Mouse (Mus musculus) embryonic facial prominence, embryonic 10.5 days (tissue): ENCODE measurements at regions not wholly inside any gene's neighbourhood (a gene's known extent, or its start where the extent isn't known, plus 50 kb on each side); places are given as distances from the start of the nearest gene placed in this dataset.
A peak's percentile ranks its signal among the peaks of the same experiment; 100 is the strongest.

Experiments used
- DNase-seq: peaks from one replicate; pipeline ENCODE4 v3.0.0-alpha.2; 2017; ENCODE audit warnings: low spot score
- H3K27ac ChIP-seq: fragments of 300-500 bp; sonication (generic); replicated peaks from 2 replicates; pipeline ENCODE4 v1.5.1; 2016; ENCODE audit warnings: mild to moderate bottlenecking
- H3K27me3 ChIP-seq: fragments of 300-500 bp; sonication (generic); replicated peaks from 2 replicates; pipeline ENCODE4 v1.6.1; 2016; ENCODE audit warnings: low read depth, mild to moderate bottlenecking; ENCODE audit not compliant: poor library complexity, severe bottlenecking
- H3K36me3 ChIP-seq: fragments of 300-500 bp; sonication (generic); replicated peaks from 2 replicates; pipeline ENCODE4 v1.6.1; 2016; ENCODE audit warnings: mild to moderate bottlenecking, moderate library complexity
- H3K4me1 ChIP-seq: fragments of 300-500 bp; sonication (generic); 2 replicates; pipeline ENCODE4 v1.6.1; 2016
- H3K4me3 ChIP-seq: fragments of 300-500 bp; sonication (generic); 2 replicates; pipeline ENCODE4 v1.5.1; 2016; ENCODE audit warnings: mild to moderate bottlenecking, moderate library complexity
- H3K9me3 ChIP-seq: fragments of 300-500 bp; sonication (generic); 2 replicates; pipeline ENCODE4 v1.6.1; 2016; ENCODE audit warnings: mild to moderate bottlenecking
- WGBS: fragments of 180-500 bp; shearing (Covaris S2); methylation state at CpG from one replicate; pipeline ENCODE4 v1.1.7; 2016; 5-methylcytosine and 5-hydroxymethylcytosine counted together

- Histone ChIP-seq H3K4me1 (no peaks in the 10 kb centered on the region), H3K4me3 (no peak overlapping the region), H3K9me3 (no peaks in the 10 kb centered on the region), H3K27me3 (no peaks in the 10 kb centered on the region), H3K27ac (no peak overlapping the region), H3K36me3 (no peaks in the 10 kb centered on the region)
- WGBS = 79% methylated on average over 4 of the region's 4 CpGs
- no peak for DNase-seq
Observed at GRCm38 (mm10) chr4:7423204-7423603, 815.6 kb downstream of the Car8 start.

GRCm38 (mm10) chr4:7422787-7423186, 816.1 kb downstream of the Car8 start:
- Histone ChIP-seq H3K36me3 (no peaks in the 10 kb centered on the region), H3K4me3 (no peak overlapping the region), H3K9me3 (no peaks in the 10 kb centered on the region), H3K27me3 (no peaks in the 10 kb centered on the region), H3K4me1 (no peaks in the 10 kb centered on the region), H3K27ac (no peak overlapping the region)
- WGBS = 90% methylated on average over 3 of the region's 3 CpGs
- no peak for DNase-seq

DNA sequence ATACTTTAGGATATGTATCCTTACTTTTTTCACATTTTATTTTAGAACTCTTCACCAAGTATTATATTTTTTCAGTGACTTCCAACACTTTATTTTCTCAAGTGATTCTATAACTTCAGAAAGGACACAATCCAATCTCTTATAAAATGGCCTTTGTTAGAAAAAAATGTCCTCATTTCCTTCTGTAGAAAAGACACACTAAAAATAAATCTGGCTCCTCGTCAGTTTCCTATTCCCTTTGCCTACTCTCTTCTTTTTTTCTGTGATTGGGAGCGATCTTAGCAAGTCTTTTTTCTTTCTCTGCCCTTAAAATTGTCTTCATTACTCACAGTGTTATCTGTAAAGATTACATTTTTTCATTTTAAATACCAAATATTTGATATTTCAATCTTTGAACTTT, 824.5 kb downstream of the Car8 start:
- 77% methylated on average over 2 of the region's 2 CpGs for WGBS
- DNase-seq = no peak
- Histone ChIP-seq H3K27ac (no peak overlapping the region), H3K9me3 (no peaks in the 10 kb centered on the region), H3K4me3 (no peak overlapping the region), H3K4me1 (no peaks in the 10 kb centered on the region), H3K27me3 (no peaks in the 10 kb centered on the region), H3K36me3 (no peaks in the 10 kb centered on the region)

GRCm38 (mm10) chr4:7392696-7393095, 846.1 kb downstream of the Car8 start:
- no peak for DNase-seq
- Histone ChIP-seq H3K36me3 (no peaks in the 10 kb centered on the region), H3K27ac (no peak overlapping the region), H3K4me3 (no peak overlapping the region), H3K9me3 (no peaks in the 10 kb centered on the region), H3K27me3 (no peaks in the 10 kb centered on the region), H3K4me1 (no peaks in the 10 kb centered on the region)
- WGBS = 58% methylated on average over 1 of the region's 1 CpGs

DNA sequence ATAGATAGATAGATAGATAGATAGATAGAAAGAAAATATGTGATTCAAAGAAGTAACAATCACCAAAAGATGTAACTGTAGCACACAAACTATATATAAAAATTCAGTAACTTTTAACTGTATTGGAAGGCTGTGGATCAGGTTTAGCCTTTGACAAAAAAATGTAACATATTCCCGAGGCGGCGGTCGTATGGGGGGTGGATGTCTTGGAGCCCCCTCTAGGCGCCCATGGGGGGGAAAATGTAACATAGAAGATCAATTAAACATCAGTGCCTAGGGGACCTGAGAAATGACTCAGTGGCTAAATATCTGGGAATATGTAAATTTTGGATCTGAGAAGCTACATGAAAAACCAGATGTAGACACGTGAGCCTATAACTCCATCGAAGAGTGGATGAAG, 847.2 kb downstream of the Car8 start:
- H3K27ac ChIP-seq = no peak overlapping the region
- WGBS = 90% methylated on average over 7 of the region's 7 CpGs
- no peaks in the 10 kb centered on the region for H3K9me3 ChIP-seq
- no peaks in the 10 kb centered on the region for H3K27me3 ChIP-seq
- no peaks in the 10 kb centered on the region for H3K4me1 ChIP-seq
- H3K36me3 ChIP-seq = no peaks in the 10 kb centered on the region
- H3K4me3 ChIP-seq = no peak overlapping the region
- DNase-seq = peak; percentile 70

DNA sequence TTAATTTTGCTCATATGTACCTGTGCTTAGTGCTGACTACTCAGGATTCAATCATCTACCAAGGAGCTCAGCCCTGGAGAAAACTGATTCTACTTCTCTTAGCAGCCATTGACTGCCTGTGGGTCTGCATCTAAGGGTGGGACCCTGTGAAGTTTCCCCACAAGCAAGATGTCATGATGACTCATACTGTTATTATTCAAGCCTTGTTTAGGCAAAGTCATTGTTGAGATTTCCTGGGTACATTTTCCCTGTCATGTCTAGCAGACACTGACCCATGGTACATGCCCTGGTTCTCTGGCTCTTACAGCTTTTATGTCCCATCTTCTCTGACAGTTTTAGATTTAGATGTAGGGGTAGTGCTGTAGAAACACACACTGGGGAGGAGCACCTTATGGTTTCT, 853.8 kb downstream of the Car8 start:
- Histone ChIP-seq H3K4me3 (no peak overlapping the region), H3K4me1 (no peaks in the 10 kb centered on the region), H3K27ac (no peak overlapping the region), H3K36me3 (no peaks in the 10 kb centered on the region), H3K9me3 (no peaks in the 10 kb centered on the region), H3K27me3 (no peaks in the 10 kb centered on the region)
- no peak for DNase-seq

- 76% methylated on average over 2 of the region's 2 CpGs for WGBS
- H3K36me3 ChIP-seq = no peaks in the 10 kb centered on the region
- H3K4me1 ChIP-seq = no peaks in the 10 kb centered on the region
- no peak overlapping the region for H3K27ac ChIP-seq
- H3K27me3 ChIP-seq = no peaks in the 10 kb centered on the region
- H3K4me3 ChIP-seq = no peak overlapping the region
- DNase-seq = no peak
- H3K9me3 ChIP-seq = no peaks in the 10 kb centered on the region
Observed at GRCm38 (mm10) chr4:7379996-7380395, 858.8 kb downstream of the Car8 start.

DNA sequence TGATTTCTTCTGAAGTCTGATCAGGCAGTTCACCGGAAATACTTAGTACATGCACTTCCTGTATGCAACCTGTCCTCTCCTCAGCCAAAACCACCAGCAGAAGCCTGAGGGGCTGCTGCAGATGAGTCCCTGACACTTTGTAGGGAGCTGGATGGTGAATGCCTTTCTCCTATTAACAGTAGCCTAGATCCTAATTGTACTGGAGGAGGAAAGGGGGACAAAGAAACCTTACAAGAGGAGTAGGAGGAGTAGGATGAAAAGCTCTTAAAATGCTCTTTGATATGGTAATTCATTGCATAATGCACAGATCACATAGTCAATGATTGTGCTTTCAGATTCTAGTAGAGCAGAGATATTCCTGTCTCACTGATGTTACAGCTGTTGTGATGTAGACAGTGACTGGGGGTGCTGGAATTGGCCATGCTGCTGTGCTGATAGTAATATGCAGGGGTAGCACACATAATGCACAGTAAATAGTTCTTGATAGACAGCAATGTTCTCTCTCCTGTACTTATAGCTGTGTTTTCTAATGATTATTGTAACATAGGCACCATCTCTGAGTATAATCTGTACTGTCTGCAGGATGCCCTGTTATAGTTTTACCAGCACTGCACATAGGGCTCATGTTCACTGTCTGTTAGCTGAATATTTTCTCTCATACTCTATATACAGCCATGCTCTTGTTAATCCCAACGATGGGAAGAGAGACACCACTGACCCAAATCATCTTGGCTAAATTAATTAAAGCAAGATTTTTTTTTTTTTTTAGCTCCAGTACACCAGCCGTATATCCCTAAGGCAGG, 874.4 kb downstream of the Car8 start:
- H3K9me3 ChIP-seq = no peaks in the 10 kb centered on the region
- H3K27me3 ChIP-seq = no peaks in the 10 kb centered on the region
- 82% methylated on average over 3 of the region's 3 CpGs for WGBS
- DNase-seq = no peak
- H3K4me1 ChIP-seq = no peaks in the 10 kb centered on the region
- H3K4me3 ChIP-seq = no peak overlapping the region
- H3K27ac ChIP-seq = no peak overlapping the region
- H3K36me3 ChIP-seq = no peaks in the 10 kb centered on the region

GRCm38 (mm10) chr4:7363508-7363907, 875.3 kb downstream of the Car8 start:
- Histone ChIP-seq H3K27me3 (no peaks in the 10 kb centered on the region), H3K9me3 (no peaks in the 10 kb centered on the region)

DNA sequence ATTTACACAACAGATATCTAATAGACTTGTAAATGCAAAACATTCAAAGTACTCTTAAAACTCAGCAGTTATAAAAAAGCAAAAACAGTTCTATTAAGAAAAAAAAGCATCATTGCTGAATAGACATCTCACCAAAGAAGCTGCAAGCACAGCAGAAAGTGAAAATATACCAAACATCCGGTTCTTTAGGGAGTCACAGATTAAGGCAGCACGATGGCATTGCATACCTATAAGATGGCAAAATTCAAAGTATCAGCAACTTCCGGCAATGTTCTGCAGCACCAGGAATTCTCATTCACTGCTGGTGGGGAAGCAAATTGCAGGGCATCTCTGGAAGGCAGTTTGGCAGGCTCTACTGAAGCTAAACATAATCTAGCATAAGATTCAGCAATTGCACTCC, 882.6 kb downstream of the Car8 start:
- DNase-seq = no peak
- Histone ChIP-seq H3K4me1 (no peaks in the 10 kb centered on the region), H3K27me3 (no peaks in the 10 kb centered on the region), H3K4me3 (no peak overlapping the region), H3K36me3 (no peaks in the 10 kb centered on the region), H3K9me3 (no peaks in the 10 kb centered on the region), H3K27ac (no peak overlapping the region)
- WGBS = 90% methylated on average over 3 of the region's 3 CpGs

More at GRCm38 (mm10) chr4:7363508-7363907, 875.3 kb downstream of the Car8 start:
- 93% methylated on average over 2 of the region's 2 CpGs for WGBS
- H3K36me3 ChIP-seq = no peaks in the 10 kb centered on the region
- no peak for DNase-seq
- no peak overlapping the region for H3K4me3 ChIP-seq
- H3K27ac ChIP-seq = no peak overlapping the region
- H3K4me1 ChIP-seq = no peaks in the 10 kb centered on the region

DNA sequence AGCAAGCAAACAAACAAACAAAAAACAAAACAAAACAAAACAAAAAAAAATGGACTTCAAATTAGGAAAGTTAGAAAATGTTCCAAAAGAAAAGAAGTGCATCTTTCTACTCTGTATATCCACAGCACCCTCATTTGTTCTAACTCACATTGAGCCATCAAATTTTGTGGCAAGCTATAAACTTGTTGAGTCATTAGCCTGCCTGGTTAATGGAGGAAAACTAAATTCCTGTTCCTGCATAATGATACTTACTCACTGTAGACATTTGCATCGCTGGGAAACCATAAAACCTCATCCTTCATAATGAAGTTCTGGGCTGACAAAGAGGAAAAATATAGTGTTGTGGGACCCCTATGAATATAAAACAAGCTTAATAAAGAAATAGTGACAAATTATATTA, 891.5 kb downstream of the Car8 start:
- Histone ChIP-seq H3K36me3 (no peaks in the 10 kb centered on the region), H3K4me3 (no peak overlapping the region), H3K27me3 (no peaks in the 10 kb centered on the region), H3K4me1 (no peaks in the 10 kb centered on the region), H3K27ac (no peak overlapping the region), H3K9me3 (no peaks in the 10 kb centered on the region)
- DNase-seq = no peak
- 86% methylated on average over 1 of the region's 1 CpGs for WGBS

DNA sequence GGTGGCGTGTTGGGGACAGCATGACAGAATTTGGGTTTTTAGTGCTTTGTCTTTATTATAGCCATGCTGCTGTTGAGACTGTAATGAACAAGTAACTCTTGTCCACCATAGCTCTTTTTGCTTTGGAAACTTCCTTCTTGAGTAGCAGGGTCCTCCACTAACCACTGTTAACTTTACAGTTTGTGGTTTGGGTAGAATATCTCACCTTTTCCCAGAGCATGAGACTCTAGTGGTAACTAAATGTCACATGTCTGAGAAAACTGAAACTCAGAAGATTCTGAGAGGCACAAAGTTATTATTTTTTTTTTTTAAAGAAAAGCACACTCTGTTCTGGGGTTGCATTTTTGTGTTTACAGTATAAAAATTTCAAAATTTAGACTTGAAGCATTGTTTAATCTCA, 897.7 kb downstream of the Car8 start:
- no peak for DNase-seq
- peaks cover 6% of the 10 kb centered on the region for H3K4me1 ChIP-seq
- H3K27me3 ChIP-seq = no peaks in the 10 kb centered on the region
- no peak overlapping the region for H3K4me3 ChIP-seq
- no peak overlapping the region for H3K27ac ChIP-seq
- 91% methylated on average over 1 of the region's 1 CpGs for WGBS
- no peaks in the 10 kb centered on the region for H3K9me3 ChIP-seq
- H3K36me3 ChIP-seq = no peaks in the 10 kb centered on the region

DNA sequence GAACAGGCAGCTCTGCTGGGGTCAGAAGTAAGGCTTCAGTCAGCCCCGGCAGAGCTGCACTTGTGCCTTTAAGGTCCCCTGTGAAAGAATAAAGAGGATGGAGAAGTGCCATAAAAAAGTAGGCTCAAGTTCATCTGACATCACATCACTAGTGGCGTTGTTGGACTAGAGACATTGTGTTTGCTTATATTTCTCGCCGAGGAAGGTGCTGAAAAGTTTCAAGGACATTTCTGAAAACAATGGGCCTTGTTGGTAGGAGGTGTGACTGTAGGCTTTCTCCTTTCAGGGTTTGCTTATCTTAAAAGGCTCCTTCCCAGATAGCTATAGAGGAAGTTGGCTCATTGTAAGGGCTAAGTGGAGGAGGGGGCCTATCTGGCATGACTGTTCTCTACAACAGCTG, 924.6 kb downstream of the Car8 start:
- 80% methylated on average over 4 of the region's 4 CpGs for WGBS
- Histone ChIP-seq H3K27me3 (no peaks in the 10 kb centered on the region), H3K4me1 (no peaks in the 10 kb centered on the region)

More for the DNA sequence above, 924.6 kb downstream of the Car8 start:
- Histone ChIP-seq H3K36me3 (no peaks in the 10 kb centered on the region), H3K4me3 (no peak overlapping the region), H3K9me3 (no peaks in the 10 kb centered on the region), H3K27ac (no peak overlapping the region)
- no peak for DNase-seq
